Mouse (Mus musculus) bone marrow macrophage, adult 2 months (primary cell): ENCODE measurements at regions not wholly inside any gene's neighbourhood (a gene's known extent, or its start where the extent isn't known, plus 50 kb on each side); places are given as distances from the start of the nearest gene placed in this dataset.

ENCODE experiments used
- CTCF ChIP-seq: IDR thresholded peaks from 2 replicates; pipeline ENCODE4 v1.5.1; 2012; ENCODE audit warnings: low read depth, mild to moderate bottlenecking, low read length, moderate library complexity
- POLR2A ChIP-seq: IDR thresholded peaks from 2 replicates; pipeline ENCODE4 v1.6.1; 2012; ENCODE audit warnings: mild to moderate bottlenecking, low read depth, low read length, borderline replicate concordance

GRCm38 (mm10) chr10:66922314-66922713 is 173.6 kb upstream of the Jmjd1c start:
- TF ChIP-seq POLR2A, result no peak
- no peak for TF ChIP-seq CTCF
